Mouse (Mus musculus) cerebellum, postnatal 10 days (tissue): ENCODE data around the gene Ccdc127.

Experiments used
- DNase-seq, 2 experiments: peaks; one replicate each; pipeline ENCODE4 v3.0.0; 2021; ENCODE audit warnings: mixed read lengths in 2 of 2

The Ccdc127 gene

GRCm38 (mm10) chr13:74349566-74350434 lies at the start of gene Ccdc127, which contains the start of gene Sdha:
Ccdc127 (plus strand) TSS chr13:74350309.
Sdha (minus strand) TSS chr13:74350280.
- DNase-seq, result peak; percentile 98 to 99

GRCm38 (mm10) chr13:74300925-74301606 lies 49.0 kb upstream of the Ccdc127 start:
- peak; percentile 83 for DNase-seq

- peak in 1 of 2 experiments; percentile 4 for DNase-seq
Measured at GRCm38 (mm10) chr13:74301607-74301984, 48.5 kb upstream of the Ccdc127 start.

- DNase-seq, result peak in 1 of 2 experiments; percentile 7
Measured at GRCm38 (mm10) chr13:74302050-74303037, 47.8 kb upstream of the Ccdc127 start.

GRCm38 (mm10) chr13:74305380-74305779 lies 44.7 kb upstream of the Ccdc127 start:
- no peak for DNase-seq

GRCm38 (mm10) chr13:74305780-74306179 lies 44.3 kb upstream of the Ccdc127 start:
- DNase-seq, result no peak

- DNase-seq, result no peak
Measured at GRCm38 (mm10) chr13:74314616-74315015, 35.5 kb upstream of the Ccdc127 start.

- no peak for DNase-seq
Measured at GRCm38 (mm10) chr13:74316386-74316785, 33.7 kb upstream of the Ccdc127 start.

GRCm38 (mm10) chr13:74316789-74317169 lies 33.3 kb upstream of the Ccdc127 start:
- no peak for DNase-seq

- peak; percentile 85 to 93 for DNase-seq
Measured at GRCm38 (mm10) chr13:74317170-74317849, 32.8 kb upstream of the Ccdc127 start, which contains the start of gene Pdcd6. Pdcd6 (minus strand) TSS chr13:74317580.

GRCm38 (mm10) chr13:74329321-74329720 lies 20.8 kb upstream of the Ccdc127 start:
- no peak for DNase-seq

GRCm38 (mm10) chr13:74341036-74341435 lies 9.1 kb upstream of the Ccdc127 start:
- DNase-seq, result peak; percentile 54 to 65

- no peak for DNase-seq
Measured at GRCm38 (mm10) chr13:74350435-74350906, 362 bp downstream of the Ccdc127 start.

GRCm38 (mm10) chr13:74356491-74356890 lies 6.4 kb downstream of the Ccdc127 start:
- DNase-seq, result no peak

GRCm38 (mm10) chr13:74362218-74362617 lies 12.1 kb downstream of the Ccdc127 start:
- DNase-seq, result no peak

- peak in 1 of 2 experiments; percentile 10 for DNase-seq
Measured at GRCm38 (mm10) chr13:74363176-74363858, 13.2 kb downstream of the Ccdc127 start.

GRCm38 (mm10) chr13:74363859-74364235 lies 13.7 kb downstream of the Ccdc127 start, which contains the start of gene Lrrc14b:
Lrrc14b (minus strand) TSS chr13:74364005.
- DNase-seq, result peak; percentile 39 to 46

- peak; percentile 40 to 56 for DNase-seq
Measured at GRCm38 (mm10) chr13:74381533-74382276, 31.6 kb downstream of the Ccdc127 start.

GRCm38 (mm10) chr13:74382289-74382688 lies 32.2 kb downstream of the Ccdc127 start:
- no peak for DNase-seq

GRCm38 (mm10) chr13:74389730-74390129 lies 39.6 kb downstream of the Ccdc127 start:
- DNase-seq, result no peak
